Mouse (Mus musculus): Measurements from ENCODE around the gene Ugt1a1. TPM values are rescaled to one million over a fixed set of nuclear protein-coding genes. Genes with fewer than 3 reads are reported as not detected.

Gene Ugt1a1
- total and polyA plus RNA-seq, 2 experiments from 2014 or later, result not detected

DNA sequence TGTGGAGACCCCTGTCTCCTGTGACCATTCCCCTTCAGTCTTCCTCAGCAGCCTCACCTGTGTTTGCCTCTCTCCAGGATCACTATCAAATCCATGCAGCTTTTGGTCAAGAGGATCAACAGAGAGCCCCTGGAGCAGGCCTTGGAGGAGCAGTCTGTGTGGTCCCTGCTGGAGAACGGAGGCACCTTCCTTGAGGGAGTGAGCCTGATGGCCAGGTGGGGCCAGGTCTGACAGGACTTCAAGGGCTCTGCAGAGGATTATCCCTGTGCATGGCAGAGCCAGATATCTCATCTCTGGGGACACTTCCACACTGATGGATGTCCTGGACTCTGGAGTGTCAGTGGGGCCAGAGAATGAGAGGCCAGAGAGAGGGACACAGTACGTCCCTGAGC lies 43.7 kb downstream of the Ugt1a1 start:
- peaks cover 82% of the 10 kb centered on the region for H3K9me3 ChIP-seq (ENCODE audit: low read length)

DNA sequence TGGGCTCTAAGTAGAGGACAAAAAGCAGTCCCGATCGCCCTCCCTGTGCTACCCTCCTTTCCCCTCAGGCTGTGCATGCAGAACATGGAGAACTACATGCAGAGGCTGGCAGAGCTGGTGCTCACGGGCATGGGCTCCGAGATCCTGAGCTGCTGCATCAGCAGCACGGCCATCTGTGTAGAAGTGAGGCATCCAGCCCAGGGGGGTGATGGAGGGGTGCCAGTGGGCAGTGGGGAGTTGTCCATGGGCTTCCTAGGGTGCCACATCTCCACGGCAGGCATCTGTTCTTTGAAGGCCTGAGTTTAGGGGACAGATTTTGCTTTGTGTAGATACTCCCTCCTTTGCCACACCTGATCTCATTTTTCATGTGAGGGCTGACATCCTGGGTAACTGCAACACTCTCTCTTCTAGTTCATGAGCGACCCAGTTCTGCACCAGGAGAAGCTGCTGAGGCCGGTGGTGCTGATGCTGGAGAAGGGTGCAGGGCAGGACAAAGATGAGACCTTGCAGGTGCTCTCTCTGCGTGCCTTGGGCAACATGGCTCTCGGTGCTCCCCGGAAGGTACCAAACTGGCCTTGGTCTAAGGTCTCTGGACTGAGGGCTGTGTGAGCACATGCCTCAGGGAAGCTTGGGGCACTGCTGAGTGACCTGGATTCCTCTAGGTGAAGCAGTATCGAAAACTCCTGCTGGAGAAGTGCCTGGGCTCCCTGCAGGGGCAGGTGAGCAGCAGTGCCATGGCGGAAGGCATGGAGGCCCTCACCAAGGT lies 44.4 kb downstream of the Ugt1a1 start:
- H3K27ac ChIP-seq (ENCODE audit: low read depth, low read length), result no peak overlapping the region
- no peak overlapping the region for H3K4me2 ChIP-seq (ENCODE audit: low read depth, low read length, poor library complexity, severe bottlenecking)
- no peak overlapping the region for H3K9ac ChIP-seq (replicated peaks; ENCODE audit: low read length, poor library complexity, severe bottlenecking)
- no peaks in the 10 kb centered on the region for H3K27me3 ChIP-seq (ENCODE audit: insufficient read depth, low read length)
- TF ChIP-seq CTCF (IDR thresholded peaks at IDR 0.05), result no peak
- H3K4me1 ChIP-seq (ENCODE audit: insufficient read depth, low read length), result no peaks in the 10 kb centered on the region
- 80% methylated on average over 13 of the region's 13 CpGs for WGBS
- H3K4me3 ChIP-seq (ENCODE audit: low read depth, low read length), result no peak overlapping the region
- H3K36me3 ChIP-seq (ENCODE audit: insufficient read depth, low read length), result peaks cover 20% of the 10 kb centered on the region
- no peak for DNase-seq (ENCODE audit: low spot score)
- no peak for ATAC-seq (ENCODE audit: low FRiP score)
- peaks cover 74% of the 10 kb centered on the region for H3K9me3 ChIP-seq (ENCODE audit: low read length)

More for the DNA sequence above, 43.7 kb downstream of the Ugt1a1 start:
- H3K4me1 ChIP-seq (ENCODE audit: insufficient read depth, low read length), result no peaks in the 10 kb centered on the region
- no peaks in the 10 kb centered on the region for H3K27me3 ChIP-seq (ENCODE audit: insufficient read depth, low read length)
- no peak for ATAC-seq (ENCODE audit: low FRiP score)
- no peak overlapping the region for H3K4me2 ChIP-seq (ENCODE audit: low read depth, low read length, poor library complexity, severe bottlenecking)
- no peak overlapping the region for H3K27ac ChIP-seq (ENCODE audit: low read depth, low read length)
- no peak overlapping the region for H3K4me3 ChIP-seq (ENCODE audit: low read depth, low read length)
- H3K36me3 ChIP-seq (ENCODE audit: insufficient read depth, low read length), result peaks cover 13% of the 10 kb centered on the region
- WGBS, result 60% methylated on average over 2 of the region's 2 CpGs
- H3K9ac ChIP-seq (replicated peaks; ENCODE audit: low read length, poor library complexity, severe bottlenecking), result no peak overlapping the region
- no peak for DNase-seq (ENCODE audit: low spot score)
- no peak for TF ChIP-seq CTCF (IDR thresholded peaks at IDR 0.05)

- Histone ChIP-seq H3K36me3 (ENCODE audit: insufficient read depth, low read length) (peaks cover 30% of the 10 kb centered on the region), H3K4me2 (ENCODE audit: low read depth, low read length, poor library complexity, severe bottlenecking) (no peak overlapping the region), H3K9me3 (ENCODE audit: low read length) (peaks cover 68% of the 10 kb centered on the region), H3K4me1 (ENCODE audit: insufficient read depth, low read length) (no peaks in the 10 kb centered on the region), H3K4me3 (ENCODE audit: low read depth, low read length) (no peak overlapping the region), H3K9ac (replicated peaks; ENCODE audit: low read length, poor library complexity, severe bottlenecking) (no peak overlapping the region), H3K27ac (ENCODE audit: low read depth, low read length) (no peak overlapping the region), H3K27me3 (ENCODE audit: insufficient read depth, low read length) (no peaks in the 10 kb centered on the region)
- ATAC-seq (ENCODE audit: low FRiP score), result no peak
- WGBS, result 80% methylated on average over 10 of the region's 10 CpGs
- TF ChIP-seq CTCF (IDR thresholded peaks at IDR 0.05), result no peak
- DNase-seq (ENCODE audit: low spot score), result no peak
These were observed 45.3 kb downstream of the Ugt1a1 start for GRCm38 (mm10) chr1:88256886-88257663.

- Histone ChIP-seq H3K9ac (replicated peaks; ENCODE audit: low read length, poor library complexity, severe bottlenecking) (no peak overlapping the region), H3K4me1 (ENCODE audit: insufficient read depth, low read length) (no peaks in the 10 kb centered on the region), H3K27me3 (ENCODE audit: insufficient read depth, low read length) (no peaks in the 10 kb centered on the region), H3K4me3 (ENCODE audit: low read depth, low read length) (no peak overlapping the region), H3K36me3 (ENCODE audit: insufficient read depth, low read length) (peaks cover 36% of the 10 kb centered on the region), H3K27ac (ENCODE audit: low read depth, low read length) (no peak overlapping the region), H3K4me2 (ENCODE audit: low read depth, low read length, poor library complexity, severe bottlenecking) (no peak overlapping the region), H3K9me3 (ENCODE audit: low read length) (peaks cover 62% of the 10 kb centered on the region)
- TF ChIP-seq CTCF (IDR thresholded peaks at IDR 0.05), result no peak
- no peak for ATAC-seq (ENCODE audit: low FRiP score)
- 82% methylated on average over 6 of the region's 6 CpGs for WGBS
- DNase-seq (ENCODE audit: low spot score), result no peak
These were observed 45.9 kb downstream of the Ugt1a1 start for GRCm38 (mm10) chr1:88257681-88258080.

- no peaks in the 10 kb centered on the region for H3K27me3 ChIP-seq (ENCODE audit: insufficient read depth, low read length)
- peaks cover 55% of the 10 kb centered on the region for H3K9me3 ChIP-seq (ENCODE audit: low read length)
- no peak overlapping the region for H3K27ac ChIP-seq (ENCODE audit: low read depth, low read length)
- WGBS, result 68% methylated on average over 6 of the region's 6 CpGs
- H3K4me3 ChIP-seq (ENCODE audit: low read depth, low read length), result no peak overlapping the region
- TF ChIP-seq CTCF (IDR thresholded peaks at IDR 0.05), result no peak
- H3K4me2 ChIP-seq (ENCODE audit: low read depth, low read length, poor library complexity, severe bottlenecking), result no peak overlapping the region
- H3K9ac ChIP-seq (replicated peaks; ENCODE audit: low read length, poor library complexity, severe bottlenecking), result no peak overlapping the region
- DNase-seq (ENCODE audit: low spot score) (no peak), ATAC-seq (ENCODE audit: low FRiP score) (no peak)
- H3K36me3 ChIP-seq (ENCODE audit: insufficient read depth, low read length), result peaks cover 42% of the 10 kb centered on the region
- H3K4me1 ChIP-seq (ENCODE audit: insufficient read depth, low read length), result no peaks in the 10 kb centered on the region
These were observed 46.6 kb downstream of the Ugt1a1 start for GRCm38 (mm10) chr1:88258361-88258760.

All from midbrain, postnatal 0 days (tissue).